Mouse (Mus musculus) MEL (cell line): ENCODE data around the gene Gm12184. TPM values are rescaled to one million over a fixed set of nuclear protein-coding genes. Genes with fewer than 3 reads are reported as not detected.

Experiments used
- DNase-seq: peaks from one replicate; pipeline ENCODE4 v3.0.0; 2011; ENCODE audit warnings: low read depth, low spot score
- H3K27ac ChIP-seq: 2 replicates; pipeline ENCODE4 v1.5.1; 2012; ENCODE audit warnings: low read depth, mild to moderate bottlenecking, control low read depth, low read length, moderate library complexity; ENCODE audit not compliant: control insufficient read depth
- H3K27me3 ChIP-seq, 2 experiments: fragments of 150-350 bp in 1 of 2; sonication (generic) in 1 of 2; 2 replicates each; pipeline ENCODE4 v1.6.1; 2012; ENCODE audit warnings: low read length in 2 of 2, mild to moderate bottlenecking in 2 of 2, improper control_type of control experiment in 1 of 2, moderate library complexity in 1 of 2; ENCODE audit not compliant: insufficient read depth in 2 of 2, control insufficient read depth in 1 of 2
- H3K36me3 ChIP-seq, 2 experiments: 2 replicates each; pipeline ENCODE4 v1.6.1; 2012 to 2014; ENCODE audit warnings: low read length in 2 of 2, improper control_type of control experiment in 1 of 2, inconsistent platforms in 1 of 2, mild to moderate bottlenecking in 1 of 2; ENCODE audit not compliant: insufficient read depth in 2 of 2, control insufficient read depth in 1 of 2
- H3K4me1 ChIP-seq, 2 experiments: fragments of 150-350 bp in 1 of 2; sonication (generic) in 1 of 2; 2 replicates each; pipeline ENCODE4 v1.6.1; 2012; ENCODE audit warnings: low read length in 2 of 2, improper control_type of control experiment in 1 of 2, mild to moderate bottlenecking in 1 of 2; ENCODE audit not compliant: insufficient read depth in 2 of 2, control insufficient read depth in 1 of 2
- H3K4me3 ChIP-seq, 2 experiments: fragments of 150-350 bp in 1 of 2; sonication (generic) in 1 of 2; 2 replicates each; pipeline ENCODE4 v1.5.1; 2012; ENCODE audit warnings: low read depth in 2 of 2, low read length in 2 of 2, mild to moderate bottlenecking in 2 of 2, moderate library complexity in 2 of 2, control low read depth in 1 of 2, improper control_type of control experiment in 1 of 2; ENCODE audit not compliant: control insufficient read depth in 1 of 2, insufficient read depth in 1 of 2
- H3K79me2 ChIP-seq: 2 replicates; pipeline ENCODE4 v1.6.1; 2012; ENCODE audit warnings: mild to moderate bottlenecking, low read length, moderate library complexity; ENCODE audit not compliant: control insufficient read depth, poor library complexity, insufficient read depth
- H3K9ac ChIP-seq: 2 replicates; pipeline ENCODE4 v1.6.1; 2012; ENCODE audit warnings: low read depth, mild to moderate bottlenecking, control low read depth, low read length, moderate library complexity; ENCODE audit not compliant: control insufficient read depth, poor library complexity, severe bottlenecking
- H3K9me3 ChIP-seq: fragments of 150-350 bp; sonication (generic); replicated peaks from 2 replicates; pipeline ENCODE4 v1.6.1; 2012; ENCODE audit warnings: mild to moderate bottlenecking, low read length, improper control_type of control experiment, moderate library complexity; ENCODE audit not compliant: insufficient read depth
- BHLHE40 ChIP-seq: IDR thresholded peaks from 2 replicates; pipeline ENCODE4 v1.6.1; 2012; ENCODE audit warnings: low read depth, mild to moderate bottlenecking, inconsistent platforms, low read length, improper control_type of control experiment, borderline replicate concordance
- CHD1 ChIP-seq: IDR thresholded peaks from 2 replicates; pipeline ENCODE4 v1.6.1; 2012; ENCODE audit warnings: low read depth, mild to moderate bottlenecking, inconsistent platforms, low read length, improper control_type of control experiment
- CHD2 ChIP-seq: IDR thresholded peaks from 2 replicates; pipeline ENCODE4 v1.6.1; 2011; ENCODE audit warnings: low read length, improper control_type of control experiment
- CTCF ChIP-seq, 3 experiments: IDR thresholded peaks in 2 of 3; conservative IDR thresholded peaks in 1 of 3; 2 replicates each; pipeline ENCODE4 v1.5.1; 2011 to 2012; ENCODE audit warnings: low read length in 3 of 3, low read depth in 2 of 3, mild to moderate bottlenecking in 2 of 3, improper control_type of control experiment in 1 of 3, inconsistent platforms in 1 of 3, mixed read lengths in 1 of 3, moderate library complexity in 1 of 3; ENCODE audit not compliant: control insufficient read depth in 1 of 3, insufficient read depth in 1 of 3, poor library complexity in 1 of 3, severe bottlenecking in 1 of 3
- ELF1 ChIP-seq: IDR thresholded peaks from 2 replicates; pipeline ENCODE4 v1.6.1; 2014; ENCODE audit warnings: low read depth, mild to moderate bottlenecking, inconsistent platforms, low read length, improper control_type of control experiment, moderate library complexity
- EP300 ChIP-seq, 2 experiments: IDR thresholded peaks; 2 replicates each; pipeline ENCODE4 v1.6.1; 2011; ENCODE audit warnings: improper control_type of control experiment in 2 of 2, low read length in 2 of 2, low read depth in 1 of 2, mild to moderate bottlenecking in 1 of 2
- ETS1 ChIP-seq: IDR thresholded peaks from 2 replicates; pipeline ENCODE4 v1.6.1; 2012; ENCODE audit warnings: low read depth, mild to moderate bottlenecking, inconsistent platforms, low read length, improper control_type of control experiment, moderate library complexity
- GABPA ChIP-seq: IDR thresholded peaks from 2 replicates; pipeline ENCODE4 v1.6.1; 2012; ENCODE audit warnings: low read depth, mild to moderate bottlenecking, inconsistent platforms, low read length, improper control_type of control experiment, moderate library complexity
- GATA1 ChIP-seq: IDR thresholded peaks from 2 replicates; pipeline ENCODE4 v1.6.1; 2011; ENCODE audit warnings: low read depth, low read length, improper control_type of control experiment
- HCFC1 ChIP-seq: IDR thresholded peaks from 2 replicates; pipeline ENCODE4 v1.6.1; 2012; ENCODE audit warnings: low read depth, mild to moderate bottlenecking, inconsistent platforms, low read length, improper control_type of control experiment, moderate library complexity
- JUND ChIP-seq: IDR thresholded peaks from 2 replicates; pipeline ENCODE4 v1.6.1; 2011; ENCODE audit warnings: low read depth, mild to moderate bottlenecking, improper control_type of control experiment, low read length
- KAT2A ChIP-seq: conservative IDR thresholded peaks from 2 replicates; pipeline ENCODE4 v1.6.1; 2012; ENCODE audit warnings: low read depth, low read length, improper control_type of control experiment, inconsistent platforms
- MAFK ChIP-seq: IDR thresholded peaks from 2 replicates; pipeline ENCODE4 v1.6.1; 2011; ENCODE audit warnings: low read depth, mild to moderate bottlenecking, low read length, improper control_type of control experiment, borderline replicate concordance
- MAX ChIP-seq: IDR thresholded peaks from 2 replicates; pipeline ENCODE4 v1.6.1; 2011; ENCODE audit warnings: low read length, improper control_type of control experiment
- MAZ ChIP-seq: IDR thresholded peaks from 2 replicates; pipeline ENCODE4 v1.6.1; 2012; ENCODE audit warnings: low read depth, mild to moderate bottlenecking, inconsistent platforms, low read length, improper control_type of control experiment
- MEF2A ChIP-seq: IDR thresholded peaks from 2 replicates; pipeline ENCODE4 v1.6.1; 2014; ENCODE audit warnings: low read depth, mild to moderate bottlenecking, inconsistent platforms, low read length, improper control_type of control experiment; ENCODE audit not compliant: poor library complexity, insufficient replicate concordance, severe bottlenecking; ENCODE audit errors: extremely low read depth
- MXI1 ChIP-seq: IDR thresholded peaks from 2 replicates; pipeline ENCODE4 v1.6.1; 2011; ENCODE audit warnings: mild to moderate bottlenecking, low read depth, low read length, improper control_type of control experiment
- MYB ChIP-seq: IDR thresholded peaks from 2 replicates; pipeline ENCODE4 v1.6.1; 2011; ENCODE audit warnings: mild to moderate bottlenecking, low read depth, low read length, improper control_type of control experiment
- MYC ChIP-seq: IDR thresholded peaks from 2 replicates; pipeline ENCODE4 v1.6.1; 2011; ENCODE audit warnings: low read depth, mild to moderate bottlenecking, low read length, improper control_type of control experiment, moderate library complexity
- NELFE ChIP-seq: IDR thresholded peaks from 2 replicates; pipeline ENCODE4 v1.6.1; 2011; ENCODE audit warnings: low read depth, low read length, improper control_type of control experiment
- NRF1 ChIP-seq: IDR thresholded peaks from 2 replicates; pipeline ENCODE4 v1.6.1; 2014; ENCODE audit warnings: low read depth, mild to moderate bottlenecking, inconsistent platforms, low read length, improper control_type of control experiment, moderate library complexity; ENCODE audit not compliant: poor library complexity, insufficient read depth, severe bottlenecking
- POLR2A ChIP-seq, 2 experiments: IDR thresholded peaks; 2 replicates each; pipeline ENCODE4 v1.6.1; 2011 to 2012; ENCODE audit warnings: low read length in 2 of 2, mild to moderate bottlenecking in 2 of 2, control low read depth in 1 of 2, improper control_type of control experiment in 1 of 2, low read depth in 1 of 2, moderate library complexity in 1 of 2; ENCODE audit not compliant: control insufficient read depth in 1 of 2, insufficient read depth in 1 of 2, poor library complexity in 1 of 2
- POLR2AphosphoS2 ChIP-seq: IDR thresholded peaks from 2 replicates; pipeline ENCODE4 v1.6.1; 2011; ENCODE audit warnings: low read length, improper control_type of control experiment
- RAD21 ChIP-seq: IDR thresholded peaks from 2 replicates; pipeline ENCODE4 v1.6.1; 2011; ENCODE audit warnings: mild to moderate bottlenecking, low read depth, low read length, improper control_type of control experiment
- RCOR1 ChIP-seq: IDR thresholded peaks from 2 replicates; pipeline ENCODE4 v1.6.1; 2012; ENCODE audit warnings: low read depth, mild to moderate bottlenecking, inconsistent platforms, low read length, improper control_type of control experiment
- SIN3A ChIP-seq: IDR thresholded peaks from 2 replicates; pipeline ENCODE4 v1.6.1; 2012; ENCODE audit warnings: low read length, improper control_type of control experiment, inconsistent platforms
- TAL1 ChIP-seq: IDR thresholded peaks from 2 replicates; pipeline ENCODE4 v1.6.1; 2012; ENCODE audit warnings: mild to moderate bottlenecking, inconsistent platforms, low read length, moderate library complexity, mixed read lengths
- TBP ChIP-seq: IDR thresholded peaks from 2 replicates; pipeline ENCODE4 v1.8.0; 2011; ENCODE audit warnings: low read depth, low read length, improper control_type of control experiment
- TCF12 ChIP-seq: IDR thresholded peaks from 2 replicates; pipeline ENCODE4 v1.6.1; 2014; ENCODE audit warnings: low read depth, mild to moderate bottlenecking, inconsistent platforms, low read length, improper control_type of control experiment, moderate library complexity
- UBTF ChIP-seq: IDR thresholded peaks from 2 replicates; pipeline ENCODE4 v1.6.1; 2012; ENCODE audit warnings: low read depth, mild to moderate bottlenecking, inconsistent platforms, low read length, improper control_type of control experiment, moderate library complexity, borderline replicate concordance; ENCODE audit not compliant: insufficient read depth
- USF1 ChIP-seq: IDR thresholded peaks from 2 replicates; pipeline ENCODE4 v1.6.1; 2014; ENCODE audit warnings: low read depth, mild to moderate bottlenecking, inconsistent platforms, low read length, improper control_type of control experiment, moderate library complexity
- USF2 ChIP-seq, 2 experiments: IDR thresholded peaks; 2 replicates each; pipeline ENCODE4 v1.6.1; 2011 to 2012; ENCODE audit warnings: improper control_type of control experiment in 2 of 2, low read length in 2 of 2, borderline replicate concordance in 1 of 2, inconsistent platforms in 1 of 2, low read depth in 1 of 2, mild to moderate bottlenecking in 1 of 2; ENCODE audit not compliant: insufficient read depth in 1 of 2
- ZC3H11A ChIP-seq: IDR thresholded peaks from 2 replicates; pipeline ENCODE4 v1.6.1; 2012; ENCODE audit warnings: low read depth, mild to moderate bottlenecking, inconsistent platforms, low read length, improper control_type of control experiment
- ZKSCAN1 ChIP-seq: IDR thresholded peaks from 2 replicates; pipeline ENCODE4 v1.6.1; 2012; ENCODE audit warnings: low read depth, mild to moderate bottlenecking, inconsistent platforms, low read length, improper control_type of control experiment, moderate library complexity
- ZMIZ1 ChIP-seq: IDR thresholded peaks from 2 replicates; pipeline ENCODE4 v1.6.1; 2012; ENCODE audit warnings: low read depth, mild to moderate bottlenecking, inconsistent platforms, low read length, improper control_type of control experiment, moderate library complexity
- ZNF384 ChIP-seq: IDR thresholded peaks from 2 replicates; pipeline ENCODE4 v1.6.1; 2012; ENCODE audit warnings: low read depth, mild to moderate bottlenecking, inconsistent platforms, low read length, improper control_type of control experiment
- polyA plus RNA-seq, 2 experiments: library from polyadenylated mRNA; stranded (reverse) in 1 of 2; unstranded in 1 of 2; fragments of >175 nt in 1 of 2; fragments of >200 nt in 1 of 2; gene quantifications; 2 replicates each; pipeline versions ENCODE4 v1.2.1 to v1.2.4; 2012; ENCODE audit warnings: low replicate concordance in 2 of 2, low read depth in 1 of 2; ENCODE audit not compliant: insufficient read length in 2 of 2, insufficient read depth in 1 of 2, missing spikeins in 1 of 2
- total RNA-seq: library from RNA; depleted of rRNA; stranded (reverse); fragments of 300-350 nt; gene quantifications from 2 replicates; pipeline ENCODE4 v1.2.3, GENCODE M21; 2012

Gene Gm12184
- total and polyA plus RNA-seq, 3 experiments: 10.9 to 15.3 TPM; not detected in 1

DNA sequence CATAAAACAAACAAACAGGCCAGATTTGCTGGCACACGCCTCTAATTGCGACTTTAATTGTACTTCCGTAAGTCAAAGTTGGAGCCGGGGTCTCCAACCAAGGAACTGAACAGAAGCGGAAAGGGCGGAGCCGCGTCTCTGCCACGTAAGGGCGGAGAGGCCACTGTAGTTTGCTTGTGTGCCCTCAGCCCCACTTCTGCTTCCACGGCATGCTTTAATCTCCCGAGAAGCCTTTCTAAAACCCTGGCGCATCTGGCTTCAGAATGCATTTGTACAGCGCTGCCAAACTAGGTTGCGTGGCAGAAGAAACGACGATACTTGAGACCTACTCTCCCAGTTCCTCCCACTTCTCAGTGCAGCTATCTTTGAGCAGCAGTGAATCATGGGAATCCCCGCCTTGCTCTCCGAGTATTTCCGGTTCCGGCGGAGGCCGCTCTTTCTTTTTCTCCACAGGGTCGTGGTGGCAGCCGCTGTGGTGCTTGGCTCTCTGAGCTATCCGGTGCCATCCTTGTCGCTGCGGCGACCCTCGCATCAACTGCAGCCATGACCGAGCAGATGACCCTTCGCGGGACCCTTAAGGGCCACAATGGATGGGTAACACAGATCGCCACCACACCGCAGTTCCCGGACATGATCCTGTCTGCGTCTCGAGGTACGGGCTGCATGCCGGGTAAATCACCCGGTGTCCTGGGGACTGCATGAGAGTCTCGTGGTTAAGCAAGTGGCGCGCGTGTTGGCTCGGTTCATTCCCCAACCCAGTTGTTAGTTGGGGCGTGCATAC lies 26.3 kb downstream of the Gm12184 start, which contains the start of gene Rack1:
Gene Rack1 (plus strand): TSS at position 412 of the 781 bp plus-strand sequence.
- H3K27ac ChIP-seq: peak within 1 kb of the TSS; percentile 96
- H3K27me3 ChIP-seq: no peaks in the 10 kb centered on the region
- H3K4me3 ChIP-seq: peak within 1 kb of the TSS; percentile 78 to 96
- H3K36me3 ChIP-seq: peaks cover 37 to 43% of the 10 kb centered on the region in 2 experiments
- peaks cover 58% of the 10 kb centered on the region for H3K79me2 ChIP-seq
- peak; percentile 99 for DNase-seq
- H3K9ac ChIP-seq: peak within 1 kb of the TSS; percentile 97
- no peaks in the 10 kb centered on the region for H3K9me3 ChIP-seq
- peaks cover 2 to 31% of the 10 kb centered on the region in 2 experiments; a peak in 3 of 4 replicates for H3K4me1 ChIP-seq
- no peak for TF ChIP-seq CTCF (IDR thresholded peaks at IDR 0.05 in 2 of 3, conservative IDR thresholded peaks at IDR 0.05 in 1 of 3; ENCODE audit: control insufficient read depth in 1 of 3, insufficient read depth in 1 of 3, low read depth in 2 of 3, low read length in 3 of 3, poor library complexity in 1 of 3, severe bottlenecking in 1 of 3)
- TF ChIP-seq TAL1: no peak
- TF ChIP-seq MAX: peak; percentile 95
- TF ChIP-seq MAFK: no peak
- peak; percentile 79 for TF ChIP-seq ELF1
- TF ChIP-seq EP300 (IDR thresholded peaks at IDR 0.05; ENCODE audit: low read depth in 1 of 2, low read length in 2 of 2): no peak
- TF ChIP-seq ZKSCAN1: no peak
- peak; percentile 85 for TF ChIP-seq TCF12
- TF ChIP-seq BHLHE40: no peak
- TF ChIP-seq GABPA: no peak
- TF ChIP-seq POLR2A (IDR thresholded peaks at IDR 0.05; ENCODE audit: control insufficient read depth in 1 of 2, insufficient read depth in 1 of 2, low read depth in 1 of 2, low read length in 2 of 2, poor library complexity in 1 of 2): peak; percentile 99
- TF ChIP-seq MAZ: no peak
- TF ChIP-seq CHD2: no peak
- TF ChIP-seq MEF2A: peak; percentile 12; the same call in 1 of the 2 replicates
- peak; percentile 18; the same call in 1 of the 2 replicates for TF ChIP-seq RCOR1
- no peak for TF ChIP-seq MYB
- peak; percentile 37; the same call in 1 of the 2 replicates for TF ChIP-seq ETS1
- TF ChIP-seq ZNF384: no peak; the same call in 1 of the 2 replicates
- TF ChIP-seq CHD1: no peak; the same call in 1 of the 2 replicates
- peak; percentile 97 for TF ChIP-seq ZMIZ1
- TF ChIP-seq JUND: 0 out of 2 replicates have a peak, but pooled peaks have one; percentile 37
- peak; percentile 100 for TF ChIP-seq MYC
- peak; percentile 99 for TF ChIP-seq POLR2AphosphoS2
- TF ChIP-seq SIN3A: peak; percentile 80
- peak; percentile 92 for TF ChIP-seq HCFC1
- TF ChIP-seq RAD21: no peak
- TF ChIP-seq GATA1: no peak
- TF ChIP-seq TBP: peak; percentile 98
- no peak for TF ChIP-seq UBTF
- TF ChIP-seq USF2 (IDR thresholded peaks at IDR 0.05; ENCODE audit: borderline replicate concordance in 1 of 2, insufficient read depth in 1 of 2, low read depth in 1 of 2, low read length in 2 of 2): no peak
- no peak for TF ChIP-seq USF1
- peak; percentile 92 for TF ChIP-seq MXI1
- peak; percentile 82; the same call in 1 of the 2 replicates for TF ChIP-seq KAT2A
- no peak for TF ChIP-seq ZC3H11A
- no peak for TF ChIP-seq NRF1
- TF ChIP-seq NELFE: peak; percentile 99
